Mouse (Mus musculus): ENCODE measurements around the gene Fam118a.
"Not testable (repeated sequence)": the region's sequence is repeated elsewhere in the genome, so short reads cannot be mapped to it uniquely, and the experiment has no call there.

Fam118a gene

DNA sequence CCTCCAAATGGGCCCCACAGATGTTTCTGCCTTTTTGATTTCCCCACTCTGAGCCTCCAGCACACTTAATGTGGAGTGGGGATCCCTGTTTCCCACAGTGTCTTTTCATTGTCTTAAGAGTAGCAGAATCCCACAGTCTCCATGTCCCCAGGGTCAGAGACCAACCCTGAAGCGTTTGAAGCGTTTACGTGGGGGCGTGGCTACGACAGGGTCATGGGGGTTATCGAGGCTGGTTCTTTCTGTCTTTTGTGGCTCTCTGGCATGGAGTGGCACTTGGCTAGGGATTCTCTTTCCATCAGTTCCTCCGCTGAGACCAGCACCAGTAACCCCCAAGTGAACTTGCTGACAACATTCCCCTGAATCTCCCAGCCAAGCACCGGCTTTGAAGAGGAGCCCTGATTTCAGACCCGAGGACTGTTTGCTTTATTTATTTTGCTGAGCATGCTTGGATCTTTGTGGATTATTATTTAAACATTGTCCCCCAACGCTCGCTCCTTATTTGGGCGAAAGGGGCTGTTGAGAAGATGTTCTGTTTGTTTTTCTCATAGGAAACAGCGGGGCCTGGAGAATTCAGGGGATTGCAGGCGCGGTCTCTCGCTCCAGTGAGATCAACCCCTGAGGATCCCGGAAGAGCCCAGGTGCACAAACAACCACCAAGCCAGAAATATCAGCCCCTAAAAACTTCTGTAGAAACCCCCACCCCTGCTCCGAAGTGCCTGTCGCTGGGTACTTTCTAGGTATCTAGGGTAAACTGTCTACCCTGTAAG, 16.7 kb upstream of the Fam118a start:
- in situ Hi-C loops (cut with MboI; ENCODE audit: low sequenced_read_pairs) = no loop called here

DNA sequence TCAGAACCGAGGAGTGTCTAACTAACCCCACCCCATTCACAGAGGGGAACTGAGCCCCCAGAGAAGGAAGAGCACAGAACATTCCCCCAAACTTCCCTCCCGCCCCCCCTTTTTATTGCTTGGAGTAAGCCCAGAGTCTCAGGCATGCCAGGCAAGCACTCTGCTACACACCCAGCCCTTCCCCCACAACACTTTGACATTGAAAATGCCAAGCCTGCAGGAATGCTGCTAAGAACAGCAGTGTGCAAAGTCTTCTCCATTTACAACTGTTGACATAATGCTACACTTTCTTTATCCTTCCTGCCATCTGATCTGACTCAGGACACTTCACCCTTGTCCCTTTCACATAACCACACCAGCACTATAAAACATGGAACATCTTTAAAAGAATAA, 16.1 kb upstream of the Fam118a start:
- in situ Hi-C loops (cut with MboI; ENCODE audit: low sequenced_read_pairs) = no loop called here

DNA sequence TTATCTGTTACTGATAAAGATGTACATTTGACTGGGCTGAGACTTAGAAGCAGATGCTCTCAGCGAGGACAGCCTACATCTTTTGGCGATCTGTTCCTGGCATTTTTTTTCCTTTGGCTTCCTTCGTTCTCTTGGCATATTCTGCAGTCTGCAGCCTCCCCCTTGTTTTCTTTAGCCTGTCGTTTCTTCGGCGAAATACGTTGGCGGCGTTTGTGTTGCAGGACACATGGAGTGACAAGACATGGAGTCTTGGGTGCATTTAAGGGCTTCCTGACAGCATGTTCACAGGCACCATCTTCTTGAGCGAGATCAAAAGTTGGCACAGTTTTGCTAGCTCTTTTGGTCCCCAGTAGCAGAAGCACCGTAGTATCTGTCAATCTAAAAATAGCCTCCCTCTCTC, 13.0 kb upstream of the Fam118a start:
- in situ Hi-C loops (cut with MboI; ENCODE audit: low sequenced_read_pairs) = no loop called here

DNA sequence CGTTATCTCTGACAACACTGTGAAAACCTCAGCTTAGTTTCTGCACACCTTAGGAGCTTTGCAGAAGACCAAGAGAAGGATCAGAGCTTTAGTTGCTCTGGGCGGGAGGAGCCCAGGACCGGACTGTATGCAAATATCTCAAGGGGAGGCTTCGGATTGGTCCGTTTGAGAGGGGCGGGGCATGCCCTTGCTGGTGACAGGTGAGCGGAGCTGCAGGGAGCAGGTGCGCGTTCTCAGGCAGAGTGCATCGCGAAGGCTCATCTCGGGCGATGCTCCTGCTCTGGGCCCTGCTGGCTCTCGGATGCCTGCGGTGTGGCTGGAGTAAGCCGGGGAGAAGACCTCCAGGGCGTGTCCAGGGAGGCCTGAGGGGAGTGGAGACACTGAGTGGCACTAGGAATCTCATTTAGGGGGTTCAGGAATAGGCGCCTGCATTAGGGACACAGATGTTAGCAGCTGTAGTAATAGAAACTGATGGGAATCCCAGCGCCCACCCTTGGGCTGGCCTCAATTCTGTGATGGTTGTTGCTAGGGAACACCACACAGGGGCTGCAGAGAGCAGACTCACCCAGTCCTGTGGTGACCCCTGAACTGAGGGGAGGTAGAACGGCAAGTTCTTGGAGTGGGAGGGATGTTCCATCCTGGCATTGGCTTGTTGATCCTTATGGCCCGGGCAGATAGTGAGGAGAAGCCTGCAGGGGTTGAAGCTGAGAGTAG, 11.6 kb upstream of the Fam118a start, which contains the start of gene Upk3a:
Upk3a (plus strand) TSS at position 191 of the 714 bp plus-strand sequence.
- in situ Hi-C loops (cut with MboI; ENCODE audit: low sequenced_read_pairs) = no loop called here

DNA sequence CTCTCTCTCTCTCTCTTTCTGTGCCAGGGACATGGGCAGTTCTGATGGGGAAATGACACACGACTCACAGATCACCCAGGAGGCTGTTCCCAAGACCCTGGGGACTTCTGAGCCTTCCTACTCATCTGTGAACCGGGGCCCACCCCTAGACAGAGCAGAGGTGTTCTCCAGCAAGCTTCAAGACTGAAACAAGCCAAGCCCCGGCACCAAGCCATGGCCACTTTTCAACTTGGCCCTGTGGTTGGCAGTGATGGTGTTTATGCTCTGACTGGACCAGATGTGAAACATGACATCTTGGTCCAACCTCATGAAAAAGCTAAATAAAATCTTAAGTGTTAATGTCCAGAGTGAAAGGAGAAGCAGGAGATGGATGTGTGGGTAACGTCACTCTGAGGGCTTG, 6.5 kb upstream of the Fam118a start:
- in situ Hi-C loops (cut with MboI; ENCODE audit: low sequenced_read_pairs) = no loop called here

DNA sequence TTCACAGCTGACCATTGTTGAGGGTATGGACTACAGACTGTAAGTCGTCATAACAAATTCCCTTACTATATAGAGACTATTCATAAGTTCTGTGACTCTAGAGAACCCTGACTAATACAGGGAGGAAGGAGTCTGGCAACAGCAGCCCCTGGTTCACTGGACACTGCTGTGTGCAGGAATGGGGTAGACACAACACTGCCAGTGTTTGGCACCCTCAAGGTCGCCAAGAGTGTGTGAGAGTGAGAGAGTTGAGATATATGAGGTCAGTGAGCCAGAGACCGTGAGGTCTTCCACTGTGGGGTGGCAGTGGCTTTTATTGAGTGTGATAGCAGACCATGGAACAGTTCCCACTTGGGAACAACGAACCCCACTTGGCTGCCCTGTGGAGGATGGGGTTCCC, 2.6 kb upstream of the Fam118a start:
- in situ Hi-C loops (cut with MboI; ENCODE audit: low sequenced_read_pairs) = no loop called here

DNA sequence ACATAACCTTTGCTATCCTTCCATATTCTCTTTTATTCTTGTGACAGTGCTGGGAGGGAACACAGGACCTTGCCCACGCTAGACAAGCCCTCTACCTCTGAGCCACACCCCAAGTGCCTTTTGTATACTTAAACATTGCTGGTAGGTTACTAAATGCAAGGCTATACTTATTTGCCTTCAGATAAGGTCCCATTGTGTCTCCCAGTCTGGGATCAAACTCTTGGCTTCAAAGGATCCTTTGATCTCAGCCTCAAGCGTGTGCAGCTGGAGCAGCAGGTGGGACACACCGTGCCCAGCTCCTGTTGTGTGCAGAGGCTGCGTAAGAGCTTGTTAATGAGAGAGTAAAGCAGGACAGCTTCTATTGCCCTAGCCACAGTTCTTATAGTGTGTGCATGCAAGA, 1.0 kb upstream of the Fam118a start:
- in situ Hi-C loops (cut with MboI; ENCODE audit: low sequenced_read_pairs) = no loop called here

DNA sequence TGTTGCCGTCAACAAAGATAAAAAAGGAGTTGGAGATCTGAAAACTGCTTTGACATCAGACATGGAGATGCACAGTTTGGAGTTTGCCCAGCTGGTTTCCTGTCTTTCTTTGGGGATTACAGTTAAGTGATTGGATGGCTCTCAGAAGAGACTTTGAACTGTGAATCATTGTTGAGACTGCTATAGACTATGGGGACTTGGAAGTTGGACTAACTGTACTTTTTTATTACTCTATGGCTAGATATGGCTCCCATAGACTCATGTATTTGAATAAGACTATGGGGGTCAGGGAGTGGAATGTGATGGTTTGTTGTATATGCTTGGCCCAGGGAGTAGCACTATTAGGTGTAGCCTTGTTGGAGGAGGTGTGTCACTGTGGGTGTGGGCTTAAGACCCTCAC, 1.9 kb downstream of the Fam118a start:
- in situ Hi-C loops (cut with MboI; ENCODE audit: low sequenced_read_pairs) = not testable (repeated sequence)

DNA sequence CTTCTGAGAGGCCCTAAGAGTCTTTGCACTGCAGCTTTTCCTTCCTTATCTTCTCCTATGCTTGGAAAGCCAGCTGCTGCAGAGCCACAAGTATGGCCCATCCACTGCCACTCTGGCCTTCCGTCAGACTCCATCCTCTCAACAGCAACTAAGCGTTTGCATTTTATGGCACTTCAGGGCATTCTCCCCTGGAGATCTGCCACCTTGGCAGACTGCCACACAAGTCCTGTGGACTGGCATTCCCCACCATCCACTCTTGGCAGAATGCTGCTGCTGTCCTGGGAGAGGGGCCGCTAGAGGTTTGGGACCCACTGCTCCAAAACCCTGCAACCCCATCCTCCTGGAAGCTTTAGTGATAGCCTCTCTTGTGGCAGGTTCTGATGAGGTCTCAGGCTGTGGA, 3.1 kb downstream of the Fam118a start:
- in situ Hi-C loops (cut with MboI; ENCODE audit: low sequenced_read_pairs) = no loop called here

DNA sequence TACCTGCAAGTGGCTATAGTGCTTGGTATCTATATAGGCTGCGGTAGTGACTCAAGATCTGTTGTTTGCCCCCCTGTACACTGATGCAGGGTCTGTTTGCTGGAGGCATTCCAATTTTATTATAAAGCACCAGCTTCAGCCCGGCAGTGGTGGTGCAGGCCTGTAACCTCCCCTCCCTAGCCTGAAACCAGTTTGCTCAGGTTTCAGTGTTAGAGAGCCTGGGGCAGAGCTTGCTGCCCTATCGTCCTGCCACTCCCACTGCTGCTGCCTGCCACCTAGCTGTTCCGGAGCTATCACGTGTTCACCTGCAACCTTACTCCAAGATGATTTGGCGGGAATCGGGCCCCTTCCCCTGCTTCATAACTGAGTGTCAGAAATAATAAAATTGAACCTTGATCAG, 5.2 kb downstream of the Fam118a start:
- in situ Hi-C loops (cut with MboI; ENCODE audit: low sequenced_read_pairs) = not testable (repeated sequence)

DNA sequence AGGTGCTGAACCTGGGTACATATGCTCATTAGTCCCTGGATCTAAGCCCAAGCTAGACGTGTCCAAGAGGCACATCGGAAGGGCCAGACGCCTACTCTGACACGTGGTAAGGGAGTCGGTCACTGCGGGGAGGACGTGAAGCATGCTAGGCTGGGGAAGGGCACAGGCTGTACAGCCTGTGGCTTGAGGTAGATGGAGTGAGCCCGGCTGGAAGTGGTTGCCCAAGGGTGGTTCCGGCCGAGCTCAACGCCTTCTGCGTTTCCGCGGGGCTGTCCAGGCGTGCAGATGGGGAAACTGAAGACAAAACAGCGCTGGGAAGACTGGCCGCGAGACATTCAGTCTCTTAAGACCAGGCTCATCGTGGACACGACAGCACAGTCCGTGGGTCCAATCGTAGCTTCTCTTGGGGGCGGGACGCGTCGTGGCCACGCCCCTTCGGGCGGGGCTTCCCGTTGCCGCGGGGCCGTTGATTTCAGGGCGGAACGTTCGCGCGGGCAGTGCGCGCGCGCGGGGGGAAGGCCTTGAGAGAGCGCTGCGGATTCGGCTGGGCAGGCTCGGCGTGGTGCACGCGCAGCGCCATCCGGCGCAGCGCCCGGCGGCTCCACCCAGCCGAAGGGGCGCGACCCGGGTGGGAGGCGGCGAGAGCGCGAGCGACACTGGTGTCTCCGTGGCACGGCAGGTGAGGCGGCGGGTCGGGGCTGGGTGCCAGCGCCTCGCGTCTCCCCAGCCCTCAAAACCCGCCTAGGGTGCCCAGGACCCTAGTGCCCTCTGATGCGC, 8.0 kb downstream of the Fam118a start:
- in situ Hi-C loops (cut with MboI; ENCODE audit: low sequenced_read_pairs) = no loop called here

DNA sequence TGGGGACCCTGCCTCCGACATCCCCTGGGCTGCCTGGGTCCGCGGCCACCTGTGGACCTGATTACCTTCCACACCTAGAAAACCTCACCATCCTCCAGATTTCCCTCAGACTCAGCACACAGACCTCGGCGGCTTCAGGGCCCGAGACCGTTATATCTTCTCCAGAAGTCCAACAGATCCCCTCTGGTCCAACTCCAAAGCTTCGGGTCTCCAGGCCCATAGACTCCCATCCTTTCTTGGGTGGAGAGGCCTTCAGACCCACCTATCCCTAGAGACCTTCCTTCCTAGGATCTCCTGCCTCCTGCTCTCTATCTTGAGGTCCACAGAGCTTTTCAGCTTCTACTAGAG, 8.6 kb downstream of the Fam118a start:
- in situ Hi-C loops (cut with MboI; ENCODE audit: low sequenced_read_pairs) = no loop called here

DNA sequence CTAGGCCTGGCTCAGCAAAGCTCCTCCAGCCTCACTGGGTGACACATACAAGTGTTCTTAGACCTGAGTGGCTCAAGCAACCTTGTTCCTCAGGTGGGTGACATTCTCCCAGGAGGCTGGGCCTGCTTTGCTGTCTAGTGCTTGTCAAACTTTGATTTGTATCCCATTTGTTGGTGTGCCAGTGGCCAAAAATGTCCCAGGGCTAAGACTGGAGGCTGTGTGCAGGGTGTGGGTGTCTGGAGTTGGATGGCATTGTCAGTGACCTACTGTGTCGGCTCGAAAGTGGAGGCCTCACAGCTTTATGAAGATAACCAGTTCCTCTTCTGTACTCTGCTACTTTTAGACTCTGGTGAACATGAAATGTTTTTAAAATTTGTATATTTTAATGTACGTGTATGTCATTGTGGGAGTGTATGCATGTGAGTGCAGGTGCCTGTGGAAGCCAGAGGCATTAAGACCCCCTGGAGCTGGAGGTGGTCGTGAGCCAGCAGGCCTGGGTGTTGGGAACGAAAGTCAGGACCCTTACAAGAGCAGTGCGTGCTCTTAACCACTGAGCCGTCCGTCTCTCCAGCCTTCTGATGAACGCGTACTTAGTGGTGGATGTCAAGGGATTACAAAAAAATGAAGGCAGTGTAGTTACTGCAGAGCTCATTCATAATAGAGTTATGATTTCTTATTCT, 12.9 kb downstream of the Fam118a start:
- in situ Hi-C loops (cut with MboI; ENCODE audit: low sequenced_read_pairs) = no loop called here

DNA sequence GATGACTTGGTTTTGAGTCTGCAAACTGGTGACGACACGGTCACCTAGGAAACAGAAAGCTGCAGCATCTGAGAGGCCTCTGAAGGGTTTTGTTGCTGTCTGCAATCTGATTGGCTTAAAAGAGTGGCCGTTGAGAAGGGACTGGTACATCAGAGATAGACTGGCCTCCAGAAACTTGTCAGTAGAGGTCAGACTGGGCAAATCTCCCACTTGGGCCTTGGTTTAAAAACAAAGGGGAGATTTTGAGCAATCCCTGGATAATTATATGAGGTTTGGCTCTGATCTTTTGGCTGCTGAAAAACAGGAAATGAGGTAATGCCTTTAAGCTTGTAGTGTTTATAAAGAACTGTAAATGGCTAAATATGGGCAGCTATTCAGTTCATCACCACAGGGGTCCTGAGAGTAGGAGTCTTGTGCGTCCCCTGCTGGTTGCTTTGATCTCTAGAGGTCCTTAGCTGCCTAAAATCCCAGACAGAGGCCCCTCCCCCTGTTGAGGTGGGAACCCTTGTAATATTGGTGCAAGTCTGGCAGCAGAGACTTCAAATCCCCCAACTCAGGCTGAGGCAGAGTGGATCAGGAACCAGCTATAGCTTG, 13.7 kb downstream of the Fam118a start:
- in situ Hi-C loops (cut with MboI; ENCODE audit: low sequenced_read_pairs) = no loop called here

DNA sequence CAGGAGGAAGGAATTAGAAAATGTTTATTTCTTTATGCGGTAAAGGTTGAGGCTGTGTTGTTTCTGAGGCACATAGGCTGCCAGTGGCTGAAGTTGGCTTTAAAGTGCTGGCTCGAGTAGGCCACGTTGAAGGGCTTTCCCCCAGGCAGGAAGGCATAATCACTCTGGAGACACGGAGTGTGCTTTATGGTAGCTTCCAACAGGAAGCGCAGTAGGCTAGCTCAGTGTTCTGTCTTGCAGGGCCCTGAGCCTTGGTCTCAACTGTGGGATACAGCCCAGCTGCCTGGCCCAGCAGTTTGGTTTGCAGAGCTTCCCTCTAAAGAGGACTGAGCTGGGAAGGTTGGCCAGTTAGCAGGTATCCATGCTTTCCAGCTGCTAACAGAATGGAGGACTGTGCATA, 14.4 kb downstream of the Fam118a start:
- in situ Hi-C loops (cut with MboI; ENCODE audit: low sequenced_read_pairs) = no loop called here

DNA sequence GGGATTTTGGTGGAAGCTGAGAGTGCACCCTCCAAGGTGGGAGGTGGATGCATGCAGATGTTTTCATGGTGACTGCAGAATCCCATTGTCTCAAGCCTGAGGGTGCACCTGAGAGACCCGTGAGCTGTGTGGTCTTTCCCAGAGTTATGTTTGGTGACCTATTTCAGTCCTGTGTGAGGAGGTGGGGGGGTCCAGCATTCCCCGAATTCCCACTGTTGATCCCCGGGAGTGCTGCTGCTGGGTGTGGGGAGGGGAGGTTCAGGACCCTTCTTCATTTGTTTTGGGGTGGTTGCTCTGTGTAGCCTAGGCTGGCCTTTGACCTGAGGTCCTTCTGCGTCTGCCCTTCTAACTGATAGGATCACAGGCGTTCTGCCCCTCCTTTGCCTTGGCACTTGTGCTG, 15.0 kb downstream of the Fam118a start:
- in situ Hi-C loops (cut with MboI; ENCODE audit: low sequenced_read_pairs) = no loop called here

DNA sequence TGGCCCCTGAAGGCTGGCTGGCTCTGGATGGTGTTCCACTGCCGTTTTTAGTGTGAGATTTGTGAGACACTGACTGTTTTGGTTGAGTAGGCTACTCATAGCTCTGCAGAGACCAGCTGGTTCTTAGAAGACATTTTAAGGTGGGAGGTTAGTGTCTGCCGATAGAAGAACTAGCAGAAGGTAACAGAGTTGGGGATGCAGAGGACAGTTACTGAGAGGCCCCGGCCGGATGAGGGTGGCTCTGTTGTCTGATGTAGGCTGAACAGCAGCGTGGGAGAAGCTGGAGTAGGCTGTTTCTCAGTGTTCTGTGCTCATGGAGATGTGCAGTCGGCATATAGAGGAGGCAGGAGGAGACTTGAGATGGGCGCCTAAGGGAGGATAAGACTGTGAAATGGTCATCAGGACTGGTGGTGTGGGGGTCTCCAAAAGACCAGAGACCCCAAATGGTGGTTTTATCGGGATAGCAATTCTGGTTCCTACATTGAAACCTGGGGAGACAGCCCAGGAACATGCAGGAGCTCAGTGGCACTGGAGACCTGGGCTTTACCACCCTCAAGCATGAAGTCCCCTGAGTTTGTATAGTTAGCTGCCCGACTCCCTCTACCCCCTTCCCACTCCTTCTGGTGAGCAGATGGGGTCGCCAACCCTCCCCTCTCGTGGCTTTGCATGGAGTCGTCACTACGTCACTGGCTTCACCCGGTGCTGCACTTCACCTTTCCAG, 17.6 kb downstream of the Fam118a start:
- in situ Hi-C loops (cut with MboI; ENCODE audit: low sequenced_read_pairs) = no loop called here

DNA sequence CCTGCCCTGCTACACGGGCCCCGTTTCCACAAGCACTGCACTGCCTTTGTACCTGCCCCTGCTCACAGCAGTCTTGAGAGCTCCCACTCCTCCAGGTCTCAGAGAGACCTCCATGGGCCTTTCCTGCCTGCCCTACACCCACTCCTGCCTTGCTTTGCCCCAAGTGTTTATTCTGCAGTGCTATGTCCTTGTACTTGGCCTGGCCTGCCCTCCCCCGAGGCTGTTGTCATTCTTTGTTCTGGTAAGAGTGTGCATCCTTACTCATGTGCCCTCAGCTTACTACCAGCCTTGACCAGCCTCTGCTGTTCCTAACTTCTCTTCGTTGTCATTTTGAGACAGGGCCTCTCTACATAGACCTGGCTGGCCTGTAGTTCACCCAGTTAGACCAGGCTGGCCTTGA, 19.1 kb downstream of the Fam118a start:
- in situ Hi-C loops (cut with MboI; ENCODE audit: low sequenced_read_pairs) = no loop called here

DNA sequence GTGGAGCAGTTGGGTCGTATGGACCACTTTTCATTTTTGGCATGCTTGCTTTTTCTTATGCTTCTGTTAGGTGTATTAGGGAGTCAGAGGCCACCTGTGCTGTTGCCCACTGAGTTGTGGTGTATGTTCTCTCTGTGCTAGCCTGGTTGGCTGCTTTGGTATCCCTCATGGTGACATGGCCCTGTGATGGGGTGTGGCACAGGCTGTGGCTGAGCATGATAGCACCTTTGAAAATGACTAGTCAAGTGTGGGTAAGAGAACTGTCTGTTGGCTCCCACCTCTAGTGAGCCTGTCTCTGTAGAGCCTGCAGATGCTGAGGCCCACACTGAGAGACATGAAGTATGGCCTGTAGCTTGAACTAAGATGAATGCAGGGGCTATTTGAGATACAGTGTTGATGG, 21.0 kb downstream of the Fam118a start:
- in situ Hi-C loops (cut with MboI; ENCODE audit: low sequenced_read_pairs) = no loop called here

DNA sequence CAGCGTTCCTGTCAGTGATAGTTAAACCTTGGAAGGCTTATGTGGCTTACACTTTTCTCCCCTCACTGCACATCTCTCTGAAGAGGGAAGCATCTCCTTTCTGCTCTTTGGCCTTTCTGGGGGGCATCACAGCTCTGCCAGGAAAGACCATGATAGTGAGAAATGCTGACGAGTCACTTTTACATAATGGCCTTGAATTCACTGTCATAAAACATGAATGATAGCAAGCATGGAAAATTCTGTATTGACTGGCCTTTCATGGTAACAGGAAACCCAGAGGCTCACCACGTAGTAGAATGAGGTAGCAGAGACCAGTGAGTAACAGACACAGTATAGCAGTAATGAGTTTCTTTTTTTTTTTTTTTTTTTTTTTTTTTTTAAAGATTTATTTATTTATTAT, 25.4 kb downstream of the Fam118a start:
- in situ Hi-C loops (cut with MboI; ENCODE audit: low sequenced_read_pairs) = no loop called here
